Mouse (Mus musculus) cerebellum, adult 18-20 months (tissue): ENCODE results near the gene Fam19a4.
"Not testable (repeated sequence)": the region's sequence is repeated elsewhere in the genome, so short reads cannot be mapped to it uniquely, and the experiment has no call there.

Source experiments
- DNase-seq, 2 experiments: peaks; one replicate each; pipeline ENCODE4 v3.0.0; 2021

Gene Fam19a4

GRCm38 (mm10) chr6:96935776-96936175 is 124.4 kb downstream of the Fam19a4 start:
- DNase-seq = no peak

DNA sequence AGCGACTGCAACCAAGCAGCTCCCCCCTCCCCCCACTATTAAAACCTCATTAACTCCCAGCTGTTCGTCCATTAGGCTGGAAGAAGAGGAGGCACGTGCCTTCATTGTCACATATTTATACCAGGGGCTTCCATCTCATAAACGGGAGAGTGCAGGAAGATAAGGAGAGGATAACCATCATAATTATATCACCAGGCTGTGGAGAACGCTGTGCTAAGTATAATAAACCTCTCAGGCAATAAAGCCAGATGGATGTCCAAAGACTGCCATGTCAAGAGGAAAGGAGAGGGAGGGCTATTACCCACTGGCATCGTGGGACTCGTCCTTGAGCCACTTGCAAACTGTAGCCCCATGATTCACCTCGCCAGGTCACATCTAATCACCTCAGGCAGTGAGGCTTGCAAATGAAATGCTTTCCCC is 151.1 kb downstream of the Fam19a4 start:
- DNase-seq = no peak

DNA sequence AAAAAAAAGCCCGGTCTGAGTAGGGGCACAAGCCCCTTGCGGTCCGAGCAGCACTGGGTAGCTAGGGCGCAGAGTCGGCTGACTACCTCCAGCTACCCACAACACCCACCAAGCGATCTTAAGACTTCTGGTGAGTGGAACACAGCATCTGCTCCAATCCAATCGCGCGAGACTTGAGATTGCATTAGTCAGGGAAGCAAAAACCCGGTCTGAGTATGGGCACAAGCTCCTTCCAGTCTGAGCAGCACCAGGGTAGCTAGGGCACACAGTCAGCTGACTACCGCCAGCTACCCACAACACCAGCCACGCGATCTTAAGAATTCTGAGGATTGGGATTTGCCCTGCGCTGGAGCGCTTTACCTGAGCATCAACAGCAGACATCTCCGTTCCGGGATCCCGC is 183.1 kb downstream of the Fam19a4 start:
- not testable (repeated sequence) for DNase-seq

DNA sequence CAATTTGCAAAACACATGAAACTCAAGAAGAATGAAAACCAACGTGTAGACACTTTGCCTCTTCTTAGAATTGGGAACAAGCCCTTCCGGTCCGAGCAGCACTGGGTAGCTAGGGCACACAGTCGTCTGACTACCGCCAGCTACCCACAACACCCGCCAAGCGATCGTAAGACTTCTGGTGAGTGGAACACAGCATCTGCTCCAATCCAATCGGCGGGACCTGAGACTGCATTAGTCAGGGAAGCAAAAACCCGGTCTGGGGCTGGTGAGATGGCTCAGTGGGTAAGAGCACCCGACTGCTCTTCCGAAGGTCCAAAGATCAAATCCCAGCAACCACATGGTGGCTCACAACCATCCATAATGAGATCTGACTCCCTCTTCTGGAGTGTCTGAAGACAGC is 183.6 kb downstream of the Fam19a4 start:
- not testable (repeated sequence) for DNase-seq

DNA sequence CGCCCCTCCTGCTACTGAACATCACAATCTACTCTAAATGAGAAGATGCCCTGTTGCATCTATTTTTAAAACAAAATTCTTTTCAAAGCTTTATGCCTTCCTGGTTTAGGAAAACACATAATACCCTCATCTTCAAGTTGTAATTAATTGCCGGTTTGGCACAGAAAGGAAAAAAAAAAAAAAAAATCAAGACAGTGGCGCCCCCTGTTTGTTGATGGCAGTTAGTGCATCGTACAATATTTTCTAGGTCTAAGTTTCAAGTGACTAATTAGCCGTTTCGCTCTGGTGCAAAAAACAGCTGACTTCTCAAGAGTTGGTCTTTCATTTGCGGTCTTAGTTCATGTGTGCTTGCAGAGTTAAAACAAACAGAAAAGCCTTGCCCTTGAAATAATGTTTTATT is 207.1 kb downstream of the Fam19a4 start:
- no peak for DNase-seq

GRCm38 (mm10) chr6:96843944-96844343 is 216.3 kb downstream of the Fam19a4 start:
- DNase-seq = no peak

DNA sequence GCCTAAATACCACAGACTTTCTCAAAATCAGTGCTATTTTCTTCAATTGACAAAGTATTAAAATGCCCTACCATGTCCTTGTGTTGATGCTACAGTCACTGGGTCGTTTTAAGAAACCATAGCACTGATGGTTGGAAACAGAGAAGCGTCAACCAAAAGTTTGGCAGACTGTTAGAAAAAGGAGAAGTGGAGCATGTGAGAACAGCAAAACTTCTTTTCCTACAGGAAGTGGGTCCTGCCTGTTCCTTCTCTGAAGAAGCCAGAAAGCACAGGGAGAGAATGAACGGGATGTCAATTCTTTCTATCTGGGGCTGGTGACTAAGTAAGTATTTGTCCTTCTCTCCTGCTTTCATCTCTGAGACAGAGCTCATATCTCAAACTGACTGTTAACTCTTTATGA is 219.6 kb downstream of the Fam19a4 start:
- DNase-seq = no peak

- no peak for DNase-seq
Measured at GRCm38 (mm10) chr6:96826626-96827025, 233.6 kb downstream of the Fam19a4 start.

DNA sequence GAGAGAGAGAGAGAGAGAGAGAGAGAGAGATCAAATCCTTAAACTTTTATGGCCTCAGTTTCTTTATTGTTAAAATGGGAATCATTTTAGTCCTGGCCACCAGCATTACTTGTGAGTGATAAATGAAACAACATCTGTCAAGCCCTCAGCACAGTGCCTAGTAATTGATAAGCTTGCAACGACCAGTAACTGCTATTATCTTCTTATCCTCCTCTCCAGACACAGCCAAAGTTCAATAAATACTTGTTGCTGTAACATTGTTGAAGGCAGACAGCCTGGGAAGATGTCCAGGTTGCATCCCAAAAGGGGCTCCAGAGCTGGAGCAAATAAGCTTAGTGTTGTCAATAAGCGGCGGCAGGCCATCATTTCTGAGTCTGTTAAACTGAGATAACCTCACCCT is 257.2 kb downstream of the Fam19a4 start:
- no peak for DNase-seq

DNA sequence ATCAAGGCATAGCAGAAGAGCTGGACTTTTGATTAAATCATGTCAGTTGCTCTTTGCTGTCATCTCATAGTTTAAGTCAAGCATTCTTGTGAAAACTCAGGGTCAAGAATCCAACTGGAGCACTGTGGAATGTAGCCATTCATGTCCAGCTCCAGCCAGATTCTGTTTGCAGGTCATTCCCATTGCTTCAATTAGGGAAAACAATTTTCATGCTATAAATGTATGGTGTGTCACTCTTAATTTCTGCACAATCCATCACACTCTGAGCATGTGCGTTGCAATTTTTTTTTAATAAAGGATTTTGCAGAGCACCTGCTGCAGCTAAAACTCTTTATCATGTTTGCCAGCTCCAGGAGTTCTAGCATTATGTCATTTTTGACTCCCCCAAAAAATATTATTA is 261.5 kb downstream of the Fam19a4 start:
- no peak for DNase-seq

DNA sequence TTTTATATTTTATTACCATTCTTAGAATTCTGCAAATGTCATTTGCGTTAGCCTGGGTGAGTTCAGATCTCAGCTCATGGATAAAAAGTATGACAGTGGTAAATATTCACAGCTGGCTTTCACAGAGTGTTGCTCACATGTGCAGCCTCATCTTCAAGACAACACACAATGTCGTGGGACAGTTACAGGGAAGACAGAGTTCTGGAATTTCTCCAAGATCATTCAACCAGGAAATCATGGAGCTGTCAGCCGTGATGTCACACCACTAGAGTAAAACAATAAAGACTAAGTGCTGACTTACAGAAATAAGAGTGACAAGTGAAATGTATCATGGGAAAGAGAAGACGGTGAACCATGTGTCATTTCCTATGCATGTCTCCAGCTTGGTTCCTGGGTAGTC is 262.8 kb downstream of the Fam19a4 start:
- no peak for DNase-seq
